Mouse (Mus musculus) intestine, postnatal 0 days (tissue): ENCODE results near the gene Ube3c. TPM values are rescaled to one million over a fixed set of nuclear protein-coding genes. Genes with fewer than 3 reads are reported as not detected.
"Not testable (repeated sequence)": the region's sequence is repeated elsewhere in the genome, so short reads cannot be mapped to it uniquely, and the experiment has no call there.

Experiments
- ATAC-seq: fragments of 200-750 bp; cut with Nextera tagmentation; 2 replicates; pipeline ENCODE4 v1.8.0; 2017; ENCODE audit warnings: mild to moderate bottlenecking, moderate TSS enrichment, moderate library complexity
- H3K27ac ChIP-seq: fragments of 300-500 bp; sonication (generic); 2 replicates; pipeline ENCODE4 v1.5.1; 2014; ENCODE audit warnings: mild to moderate bottlenecking, low read depth, low read length, moderate library complexity
- H3K27me3 ChIP-seq: fragments of 300-500 bp; sonication (generic); replicated peaks from 2 replicates; pipeline ENCODE4 v1.6.1; 2014; ENCODE audit warnings: low read length, mixed read lengths; ENCODE audit not compliant: control insufficient read depth, insufficient read depth
- H3K36me3 ChIP-seq: fragments of 300-500 bp; sonication (generic); 2 replicates; pipeline ENCODE4 v1.6.1; 2014; ENCODE audit warnings: mild to moderate bottlenecking, moderate library complexity; ENCODE audit not compliant: control insufficient read depth, insufficient read depth
- H3K4me1 ChIP-seq: fragments of 300-500 bp; sonication (generic); replicated peaks from 2 replicates; pipeline ENCODE4 v1.6.1; 2014; ENCODE audit warnings: antibody characterized with exemption, low read length, mixed read lengths; ENCODE audit not compliant: control insufficient read depth, insufficient read depth
- H3K4me2 ChIP-seq: fragments of 300-500 bp; sonication (generic); replicated peaks from 2 replicates; pipeline ENCODE4 v1.6.1; 2014; ENCODE audit warnings: low read depth, mild to moderate bottlenecking, moderate library complexity
- H3K4me3 ChIP-seq: fragments of 300-500 bp; sonication (generic); 2 replicates; pipeline ENCODE4 v1.5.1; 2014; ENCODE audit warnings: low read depth, low read length
- H3K9ac ChIP-seq: fragments of 300-500 bp; sonication (generic); 2 replicates; pipeline ENCODE4 v1.6.1; 2014; ENCODE audit warnings: mild to moderate bottlenecking, low read depth, low read length
- H3K9me3 ChIP-seq: fragments of 300-500 bp; sonication (generic); 2 replicates; pipeline ENCODE4 v1.6.1; 2016; ENCODE audit warnings: mixed run types; ENCODE audit not compliant: control insufficient read depth
- CTCF ChIP-seq: sonication (generic); IDR thresholded peaks from 2 replicates; pipeline ENCODE4 v1.5.1; 2016; ENCODE audit warnings: low read depth, mild to moderate bottlenecking, control low read depth, antibody characterized with exemption, moderate library complexity
- WGBS: fragments of 180-500 bp; shearing (Covaris S2); extraction: QIAGEN DNeasy Blood & Tissue Kit; methylation state at CpG from one replicate; pipeline ENCODE4 v1.1.7; 2014; 5-methylcytosine and 5-hydroxymethylcytosine counted together
- polyA plus RNA-seq: library from polyadenylated mRNA; unstranded; fragments of >200 nt; fragmentation: Nextera tagmentation; extraction: Ambion mirVana; gene quantifications from 2 replicates; pipeline ENCODE4 v1.2.1, GENCODE M21; 2015

The Ube3c gene
- polyA plus RNA-seq, 1 experiment from 2014 or later: 11.7 TPM

GRCm38 (mm10) chr5:29577795-29578631 lies 9.0 kb downstream of the Ube3c start:
- H3K27me3 ChIP-seq: no peaks in the 10 kb centered on the region
- no peak overlapping the region for H3K9ac ChIP-seq
- WGBS: 78% methylated on average over 4 of the region's 4 CpGs
- no peak overlapping the region for H3K4me2 ChIP-seq
- H3K9me3 ChIP-seq: no peaks in the 10 kb centered on the region
- H3K4me3 ChIP-seq: no peak overlapping the region
- ATAC-seq: no peak
- H3K4me1 ChIP-seq: no peaks in the 10 kb centered on the region
- H3K36me3 ChIP-seq: no peaks in the 10 kb centered on the region
- TF ChIP-seq CTCF: no peak
- no peak overlapping the region for H3K27ac ChIP-seq

- no peaks in the 10 kb centered on the region for H3K27me3 ChIP-seq
- no peaks in the 10 kb centered on the region for H3K9me3 ChIP-seq
- H3K9ac ChIP-seq: no peak overlapping the region
- WGBS: 74% methylated on average over 2 of the region's 2 CpGs
- no peak overlapping the region for H3K4me3 ChIP-seq
- no peak for TF ChIP-seq CTCF
- ATAC-seq: no peak
- H3K4me2 ChIP-seq: no peak overlapping the region
- no peaks in the 10 kb centered on the region for H3K36me3 ChIP-seq
- no peaks in the 10 kb centered on the region for H3K4me1 ChIP-seq
- H3K27ac ChIP-seq: no peak overlapping the region
Measured at GRCm38 (mm10) chr5:29583880-29584595, 15.0 kb downstream of the Ube3c start.

- not testable (repeated sequence) for H3K4me1 ChIP-seq, H3K9me3 ChIP-seq, H3K27me3 ChIP-seq, H3K27ac ChIP-seq, H3K9ac ChIP-seq, H3K4me2 ChIP-seq, ATAC-seq, H3K4me3 ChIP-seq
- WGBS: 98% methylated on average over 7 of the region's 7 CpGs
- H3K36me3 ChIP-seq: peaks cover 51% of the 10 kb centered on the region
Measured at GRCm38 (mm10) chr5:29592161-29592560, 23.1 kb downstream of the Ube3c start.

GRCm38 (mm10) chr5:29606546-29606945 lies 37.5 kb downstream of the Ube3c start:
- ATAC-seq: no peak

GRCm38 (mm10) chr5:29625610-29626009 lies 56.6 kb downstream of the Ube3c start:
- H3K27me3 ChIP-seq: no peaks in the 10 kb centered on the region
- no peak overlapping the region for H3K9ac ChIP-seq
- no peak overlapping the region for H3K4me3 ChIP-seq
- TF ChIP-seq CTCF: no peak
- H3K4me1 ChIP-seq: no peaks in the 10 kb centered on the region
- no peak overlapping the region for H3K27ac ChIP-seq
- ATAC-seq: no peak
- H3K36me3 ChIP-seq: peaks cover 26% of the 10 kb centered on the region
- no peaks in the 10 kb centered on the region for H3K9me3 ChIP-seq
- H3K4me2 ChIP-seq: no peak overlapping the region
- 92% methylated on average over 10 of the region's 10 CpGs for WGBS

More at GRCm38 (mm10) chr5:29606546-29606945, 37.5 kb downstream of the Ube3c start:
- Histone ChIP-seq H3K36me3 (peaks cover 53% of the 10 kb centered on the region), H3K4me2 (no peak overlapping the region), H3K27me3 (no peaks in the 10 kb centered on the region), H3K9me3 (no peaks in the 10 kb centered on the region), H3K4me3 (no peak overlapping the region), H3K27ac (no peak overlapping the region), H3K9ac (no peak overlapping the region), H3K4me1 (no peaks in the 10 kb centered on the region)
- WGBS: 78% methylated on average over 2 of the region's 2 CpGs
- no peak for TF ChIP-seq CTCF

GRCm38 (mm10) chr5:29629941-29630340 lies 60.9 kb downstream of the Ube3c start:
- Histone ChIP-seq H3K9ac (no peak overlapping the region), H3K36me3 (peaks cover 39% of the 10 kb centered on the region), H3K4me3 (no peak overlapping the region), H3K4me1 (no peaks in the 10 kb centered on the region), H3K27ac (no peak overlapping the region), H3K9me3 (no peaks in the 10 kb centered on the region), H3K27me3 (no peaks in the 10 kb centered on the region), H3K4me2 (no peak overlapping the region)
- 93% methylated on average over 2 of the region's 2 CpGs for WGBS
- no peak for TF ChIP-seq CTCF
- ATAC-seq: no peak
